Mouse (Mus musculus) layer of hippocampus, postnatal 36 days (tissue): ENCODE results near the gene T2. TPM values are rescaled to one million over a fixed set of nuclear protein-coding genes. Genes with fewer than 3 reads are reported as not detected.
"Not testable (repeated sequence)": the region's sequence is repeated elsewhere in the genome, so short reads cannot be mapped to it uniquely, and the experiment has no call there.

Experiments used
- DNase-seq, 2 experiments: peaks; one replicate each; pipeline ENCODE4 v3.0.0; 2022
- total RNA-seq, 2 experiments: library from RNA; stranded (reverse); gene quantifications; 2 replicates each; pipeline ENCODE4 v1.2.3; 2021

T2 gene
- total RNA-seq, 2 experiments from 2014 or later, result 0.27 to 0.73 TPM

- DNase-seq, result peak in 1 of 2 experiments; percentile 32
Measured at GRCm38 (mm10) chr17:8367514-8368480, 12.0 kb downstream of the T2 start.

GRCm38 (mm10) chr17:8368570-8368969, 12.8 kb downstream of the T2 start:
- DNase-seq, result peak; percentile 48 to 57

GRCm38 (mm10) chr17:8369171-8369570, 13.4 kb downstream of the T2 start:
- no peak for DNase-seq

- DNase-seq, result no peak
Measured at GRCm38 (mm10) chr17:8370634-8371229, 14.9 kb downstream of the T2 start.

- DNase-seq, result peak; percentile 80 to 82
Measured at GRCm38 (mm10) chr17:8371834-8372233, 16.0 kb downstream of the T2 start.

- DNase-seq, result peak; percentile 75 to 79
Measured at GRCm38 (mm10) chr17:8372286-8373046, 16.7 kb downstream of the T2 start.

GRCm38 (mm10) chr17:8377298-8377697, 21.5 kb downstream of the T2 start:
- no peak for DNase-seq

GRCm38 (mm10) chr17:8385441-8385840, 29.6 kb downstream of the T2 start:
- DNase-seq, result no peak

GRCm38 (mm10) chr17:8388463-8388862, 32.7 kb downstream of the T2 start:
- peak in 1 of 2 experiments; percentile 32 for DNase-seq

- DNase-seq, result no peak
Measured at GRCm38 (mm10) chr17:8388990-8389789, 33.4 kb downstream of the T2 start.

GRCm38 (mm10) chr17:8389790-8390095, 34.0 kb downstream of the T2 start:
- DNase-seq, result no peak

- DNase-seq, result no peak
Measured at GRCm38 (mm10) chr17:8390487-8390886, 34.7 kb downstream of the T2 start.

- DNase-seq, result no peak
Measured at GRCm38 (mm10) chr17:8396371-8396770, 40.6 kb downstream of the T2 start.

- DNase-seq, result no peak
Measured at GRCm38 (mm10) chr17:8397946-8398345, 42.2 kb downstream of the T2 start.

GRCm38 (mm10) chr17:8403932-8404331, 48.1 kb downstream of the T2 start:
- not testable (repeated sequence) for DNase-seq

- no peak for DNase-seq
Measured at GRCm38 (mm10) chr17:8406285-8406684, 50.5 kb downstream of the T2 start.

GRCm38 (mm10) chr17:8408002-8408401, 52.2 kb downstream of the T2 start:
- DNase-seq, result not testable (repeated sequence)

GRCm38 (mm10) chr17:8408589-8409295, 53.0 kb downstream of the T2 start:
- no peak for DNase-seq

- DNase-seq, result no peak
Measured at GRCm38 (mm10) chr17:8410330-8410729, 54.5 kb downstream of the T2 start.

- no peak for DNase-seq
Measured at GRCm38 (mm10) chr17:8413656-8414055, 57.9 kb downstream of the T2 start.

- no peak for DNase-seq
Measured at GRCm38 (mm10) chr17:8415533-8415932, 59.7 kb downstream of the T2 start.

GRCm38 (mm10) chr17:8416865-8417264, 61.1 kb downstream of the T2 start:
- no peak for DNase-seq
